Mouse (Mus musculus) neural tube, embryonic 10.5 days (tissue): ENCODE data around the gene Nrk.

ENCODE experiments used
- DNase-seq: peaks from one replicate; pipeline ENCODE4 v3.0.0-alpha.2; 2017; ENCODE audit warnings: low spot score; ENCODE audit errors: extremely low spot score

Gene Nrk

DNA sequence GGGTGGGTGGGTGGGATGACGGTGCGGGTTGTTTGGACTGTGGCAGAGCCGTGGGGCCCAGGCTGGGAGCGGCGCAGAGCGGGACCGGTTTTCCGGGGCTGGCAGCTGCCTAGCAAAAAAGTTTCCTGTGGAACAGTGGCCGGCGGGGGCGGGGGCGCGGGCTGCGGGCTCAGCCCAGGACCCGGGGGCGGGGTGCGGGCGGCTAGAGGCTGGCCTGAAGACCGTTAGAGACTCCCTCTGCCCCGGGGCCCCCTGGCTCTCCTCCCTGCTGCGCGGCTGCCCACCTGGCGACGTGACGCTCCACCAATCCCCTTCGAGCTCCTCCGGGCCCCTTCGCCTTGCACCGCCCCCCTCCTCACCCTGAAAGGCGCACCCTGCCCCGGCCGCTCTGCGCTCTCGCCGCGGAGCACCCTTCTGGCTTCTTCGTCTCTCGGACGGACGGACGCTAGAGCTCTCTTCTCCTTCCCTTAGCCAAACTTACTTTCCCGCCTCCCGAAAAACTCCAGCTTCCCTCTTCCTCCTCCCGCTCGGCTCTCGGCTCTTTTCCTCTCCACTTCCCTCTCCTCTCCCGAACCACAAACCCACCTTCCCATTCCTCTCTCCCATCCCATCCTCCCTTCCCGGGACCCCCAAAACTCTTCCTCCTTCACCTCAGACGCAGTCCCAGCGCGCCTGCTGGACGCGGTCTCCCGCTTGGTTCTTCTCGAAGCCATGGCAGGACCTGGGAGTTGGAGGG is at the start of gene Nrk:
Gene Nrk (plus strand): TSS at position 390 of the 736 bp plus-strand sequence.
- peak; percentile 38 for DNase-seq

DNA sequence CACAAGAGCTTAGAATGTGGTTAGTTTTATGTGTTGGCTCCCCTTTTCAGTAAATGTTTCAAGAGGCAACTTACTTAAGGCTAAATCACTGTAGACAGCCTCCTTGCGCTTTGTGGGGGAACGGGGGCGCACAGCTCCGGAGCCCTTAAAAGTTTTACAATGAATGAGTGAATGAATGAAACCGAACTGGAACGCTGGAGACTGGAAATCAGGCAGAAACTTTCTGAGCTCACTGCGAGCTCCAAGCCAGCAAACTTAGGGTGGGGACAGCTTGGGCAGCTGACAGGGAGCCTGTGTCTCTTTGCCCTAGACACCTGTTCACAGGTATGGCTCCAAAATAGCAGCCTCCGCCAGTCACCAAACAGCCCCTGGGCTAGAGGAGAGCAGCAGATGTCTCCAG is 864 bp upstream of the Nrk start:
- no peak for DNase-seq

- DNase-seq = no peak
These were observed 516 bp downstream of the Nrk start for GRCm38 (mm10) chrX:138914777-138915114.

GRCm38 (mm10) chrX:138919030-138919429 is 4.8 kb downstream of the Nrk start:
- no peak for DNase-seq

DNA sequence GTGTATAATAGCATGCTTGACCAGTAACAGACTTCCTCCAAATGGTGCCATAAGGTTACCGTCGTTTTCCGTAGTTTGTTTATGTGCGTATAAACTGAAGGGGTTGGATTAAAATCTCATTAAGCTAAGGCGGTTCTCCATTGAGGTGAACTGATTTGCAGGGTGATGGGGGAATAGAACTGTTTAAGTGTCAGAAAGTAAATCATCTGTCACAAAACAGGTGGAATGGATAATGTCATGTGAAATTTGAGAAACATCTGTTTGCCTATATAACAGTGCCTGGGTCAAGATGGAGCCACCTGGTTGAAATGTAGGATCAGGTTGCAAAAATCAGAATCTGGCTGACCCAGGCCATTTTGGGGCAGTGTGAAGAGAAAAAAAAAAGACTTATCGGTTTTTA is 29.7 kb downstream of the Nrk start:
- DNase-seq = no peak

DNA sequence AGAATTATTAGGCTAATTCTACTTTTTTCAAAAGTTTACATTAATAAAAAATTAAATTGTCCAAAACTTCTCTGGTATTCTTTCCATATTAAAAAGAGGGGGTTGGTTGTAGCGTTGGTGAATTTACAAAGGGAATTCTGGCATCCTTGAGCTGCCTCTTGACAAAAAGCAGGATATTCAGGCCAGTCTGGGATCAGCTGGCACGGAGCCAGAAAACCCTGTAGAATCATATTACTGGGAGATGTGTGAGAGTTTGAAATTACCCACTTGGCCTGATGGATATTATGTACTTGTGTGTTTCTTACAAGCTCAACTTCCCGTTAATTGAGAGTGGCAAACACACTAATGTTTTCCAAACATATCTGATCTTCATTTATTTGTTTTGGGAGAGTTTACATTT is 46.5 kb downstream of the Nrk start:
- DNase-seq = no peak

GRCm38 (mm10) chrX:138978501-138978900 is 64.3 kb downstream of the Nrk start:
- no peak for DNase-seq

GRCm38 (mm10) chrX:138979249-138979648 is 65.0 kb downstream of the Nrk start:
- DNase-seq = no peak

DNA sequence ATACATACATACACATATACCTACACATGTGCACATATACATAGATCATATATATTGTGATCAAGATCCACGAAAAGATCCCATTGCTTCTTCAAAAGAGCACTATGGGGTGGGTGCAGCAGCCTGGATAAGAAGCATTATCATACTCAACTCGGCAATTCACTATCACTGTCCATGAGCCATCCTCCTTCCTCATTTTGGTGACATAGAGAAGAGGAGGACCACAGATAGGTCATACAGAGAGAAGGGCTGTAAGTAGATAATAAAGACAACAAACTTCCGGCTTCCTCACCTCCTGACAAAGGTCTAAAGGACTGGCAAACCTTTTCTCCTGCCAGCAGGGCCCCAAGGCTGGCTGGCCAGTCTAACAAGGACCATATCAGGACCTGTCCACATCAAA is 100.3 kb downstream of the Nrk start:
- DNase-seq = no peak

DNA sequence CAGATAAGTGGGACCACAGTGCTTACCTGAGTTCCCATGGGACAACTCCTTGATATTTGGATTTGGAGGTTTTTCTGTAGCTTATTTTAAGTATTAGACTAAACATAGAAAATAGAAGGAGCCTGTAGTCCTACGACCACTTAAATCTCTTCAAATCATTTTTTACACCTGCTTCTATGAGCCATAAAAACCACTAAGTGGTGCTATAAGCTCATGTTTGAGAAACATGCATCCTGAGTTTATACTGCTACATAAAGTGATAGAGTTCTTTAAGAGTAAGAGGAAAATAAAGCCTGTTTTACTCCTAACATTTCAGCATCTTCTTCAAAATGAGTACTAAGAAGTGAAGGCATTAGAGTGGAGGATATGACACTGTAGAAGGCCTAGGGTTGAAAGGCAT is 102.3 kb downstream of the Nrk start:
- DNase-seq = no peak

DNA sequence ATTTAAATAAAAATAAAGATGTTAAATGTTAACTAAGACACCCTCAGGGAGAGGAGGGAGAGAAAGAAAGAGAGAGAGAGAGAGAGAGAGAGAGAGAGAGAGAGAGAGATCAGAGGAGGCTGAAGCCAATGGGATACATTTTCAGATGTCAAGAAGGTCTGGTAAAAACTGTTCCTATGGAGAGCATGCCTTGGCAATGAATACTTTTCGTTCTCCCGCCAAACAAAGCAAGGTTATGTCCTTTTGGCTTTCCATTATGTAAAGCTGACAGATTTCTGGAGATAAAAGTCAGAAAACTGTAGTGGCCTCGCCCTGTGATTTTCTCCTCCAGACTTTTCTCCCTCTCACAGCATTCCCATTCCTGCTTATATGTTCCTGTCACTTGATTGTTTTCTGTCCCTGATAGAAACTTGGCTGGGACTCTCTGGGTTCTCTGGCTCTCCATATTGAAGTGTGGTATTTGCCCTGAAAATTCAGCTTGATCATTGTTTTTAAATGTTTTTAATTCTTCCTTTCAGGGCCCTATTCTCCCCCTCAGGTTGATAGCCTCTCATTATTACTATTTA is 112.4 kb downstream of the Nrk start:
- no peak for DNase-seq

- no peak for DNase-seq
These were observed 113.1 kb downstream of the Nrk start for GRCm38 (mm10) chrX:139027296-139027695.

DNA sequence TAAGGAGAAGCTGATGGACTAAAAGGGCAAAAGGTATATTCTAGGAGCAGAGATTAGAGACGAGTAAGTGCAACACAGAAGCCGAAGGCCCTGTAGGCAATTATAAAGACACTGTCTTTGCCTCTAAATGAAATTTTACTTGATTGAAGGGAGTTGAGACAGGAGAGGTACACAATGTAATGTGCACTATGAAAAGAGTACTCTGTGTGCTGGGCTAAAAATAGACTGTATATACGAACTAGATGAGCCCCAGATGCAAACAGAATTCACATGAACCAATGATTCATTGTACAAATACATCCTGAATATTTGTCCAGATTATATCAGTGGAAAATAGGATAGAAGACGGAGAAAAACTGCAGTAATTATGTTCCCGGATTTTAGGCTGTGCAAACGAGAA is 113.7 kb downstream of the Nrk start:
- no peak for DNase-seq

DNA sequence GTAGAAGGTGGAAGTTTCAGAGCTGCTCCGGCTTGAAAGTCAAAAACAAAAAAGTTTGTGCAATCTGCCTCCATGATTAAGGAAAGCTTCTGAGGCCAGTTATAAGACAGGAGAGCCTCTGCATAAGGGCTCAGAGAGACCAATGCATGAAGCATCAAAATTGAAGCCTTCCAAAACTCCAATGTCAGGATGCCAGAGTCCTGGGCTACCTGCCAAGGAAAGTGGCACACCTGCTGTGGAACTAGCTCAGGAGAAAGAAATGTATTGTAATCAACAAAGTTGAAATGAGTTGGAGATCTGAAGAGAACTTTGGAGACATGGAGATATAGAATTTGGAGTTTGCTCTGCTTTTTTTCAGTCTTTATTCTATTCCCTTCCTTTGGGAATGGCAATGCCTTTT is 123.4 kb downstream of the Nrk start:
- no peak for DNase-seq

GRCm38 (mm10) chrX:139039314-139039713 is 125.1 kb downstream of the Nrk start:
- no peak for DNase-seq

- no peak for DNase-seq
These were observed 126.9 kb downstream of the Nrk start for GRCm38 (mm10) chrX:139041148-139041547.

DNA sequence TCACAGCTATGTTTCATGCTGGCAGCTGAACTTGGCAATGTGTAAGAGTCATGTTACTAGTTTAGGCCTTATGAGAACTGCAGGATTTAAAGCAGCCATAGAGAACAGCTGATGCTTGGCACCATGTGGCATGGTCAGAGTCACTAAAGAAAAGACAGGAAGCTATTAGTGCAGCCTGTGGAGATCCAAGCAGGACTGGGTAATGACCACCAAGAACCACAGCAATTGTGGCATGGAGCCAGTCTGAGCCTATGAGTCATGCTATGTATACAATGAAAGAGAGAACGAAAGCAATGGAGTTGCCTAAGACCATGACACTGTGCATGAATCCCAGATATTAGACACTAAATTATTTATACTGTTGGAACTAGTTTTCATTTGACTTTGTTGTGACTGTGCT is 137.7 kb downstream of the Nrk start:
- no peak for DNase-seq

GRCm38 (mm10) chrX:139053149-139053548 is 138.9 kb downstream of the Nrk start:
- no peak for DNase-seq
